Mouse (Mus musculus) effector memory CD4-positive, alpha-beta T cell, adult 7 months (primary cell): ENCODE results near the gene Dnajc28. TPM values are rescaled to one million over a fixed set of nuclear protein-coding genes. Genes with fewer than 3 reads are reported as not detected.

Source experiments
- polyA plus RNA-seq: library from polyadenylated mRNA; unstranded; fragments of 100-300 nt; shearing (Covaris generic); gene quantifications from one replicate; pipeline ENCODE4 v1.2.1, GENCODE M21; 2017

Gene Dnajc28
- 0.84 TPM for polyA plus RNA-seq

GRCm38 (mm10) chr16:91618511-91619501, at the start of gene Dnajc28:
Gene Dnajc28 (minus strand): TSS chr16:91619026.

DNA sequence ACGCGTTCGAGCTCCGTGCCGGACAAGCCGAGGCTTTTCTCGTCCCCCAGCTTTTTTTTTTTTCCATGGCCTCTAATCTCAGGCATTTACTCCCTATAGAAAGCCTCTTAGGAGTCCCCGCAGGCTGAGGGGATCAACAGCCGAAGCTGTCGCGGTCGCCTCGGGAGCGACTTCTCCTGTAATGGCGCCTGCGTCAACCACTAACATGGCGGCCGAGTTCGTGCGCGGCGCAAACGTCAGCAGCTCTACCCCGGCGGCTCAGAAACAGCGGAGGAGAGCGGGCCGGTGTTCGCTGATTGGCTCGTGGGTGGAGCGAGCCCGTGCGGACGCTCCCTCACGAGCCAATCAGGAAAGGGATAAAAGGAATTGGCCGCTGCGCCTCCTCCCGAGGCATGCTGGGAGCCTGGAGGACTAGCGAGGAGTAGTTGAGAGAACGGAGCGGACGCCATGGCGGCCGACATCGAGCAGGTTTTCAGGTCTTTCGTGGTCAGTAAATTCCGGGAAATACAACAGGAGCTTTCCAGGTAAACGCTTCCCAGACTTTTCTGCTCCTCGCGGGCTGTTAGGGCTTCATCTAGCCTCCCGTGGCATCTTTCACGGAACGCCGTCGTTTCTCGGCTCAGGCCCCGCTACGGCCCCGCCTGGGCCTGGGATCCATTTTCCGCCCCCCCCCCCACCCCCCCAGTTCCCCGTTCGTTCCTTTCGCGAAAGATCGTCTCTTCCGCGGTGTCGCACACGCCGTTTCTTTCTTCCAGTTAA, 28.8 kb upstream of the Dnajc28 start, which contains the start of gene Son:
Gene Son, plus strand, starts transcription at position 46 of the 759 bp plus-strand sequence.

DNA sequence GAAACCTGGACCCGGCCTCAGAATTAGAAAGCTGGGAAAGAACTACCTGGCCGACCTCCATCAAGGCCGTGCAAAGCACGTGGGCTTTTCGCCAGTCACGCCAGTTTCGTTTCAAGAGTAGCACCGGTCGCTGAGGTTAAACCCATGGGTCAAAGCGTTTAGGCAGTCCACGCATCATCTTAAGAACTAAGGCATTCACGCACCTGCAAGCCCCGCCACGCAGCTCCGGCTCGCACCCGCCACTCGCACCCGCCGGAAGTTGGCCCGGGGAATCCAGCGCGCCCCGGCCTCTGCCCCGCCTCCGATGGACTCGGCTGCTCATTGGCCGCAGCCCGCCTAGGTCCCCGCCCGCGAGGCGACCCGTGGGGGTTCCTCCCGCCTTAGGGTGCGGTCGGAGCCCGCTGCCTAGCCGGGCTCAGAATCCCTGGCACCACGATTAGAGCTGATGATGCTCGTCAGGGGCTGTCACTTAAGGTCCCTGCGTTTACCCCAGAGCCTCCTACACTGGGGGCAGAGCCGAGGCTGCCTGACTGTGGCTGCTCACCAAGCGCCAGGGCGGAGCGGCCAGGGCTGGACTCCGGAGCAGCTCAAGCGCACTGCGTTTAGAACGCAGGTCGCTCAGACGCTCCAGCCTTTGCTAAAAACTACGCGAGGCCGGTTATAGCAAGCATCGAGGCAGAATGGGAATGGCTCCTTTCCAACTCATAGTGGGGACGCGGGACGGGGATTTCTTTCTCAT, 28.0 kb upstream of the Dnajc28 start, which contains the start of gene Gart:
Gene Gart, minus strand, starts transcription at position 272 of the 739 bp plus-strand sequence.

DNA sequence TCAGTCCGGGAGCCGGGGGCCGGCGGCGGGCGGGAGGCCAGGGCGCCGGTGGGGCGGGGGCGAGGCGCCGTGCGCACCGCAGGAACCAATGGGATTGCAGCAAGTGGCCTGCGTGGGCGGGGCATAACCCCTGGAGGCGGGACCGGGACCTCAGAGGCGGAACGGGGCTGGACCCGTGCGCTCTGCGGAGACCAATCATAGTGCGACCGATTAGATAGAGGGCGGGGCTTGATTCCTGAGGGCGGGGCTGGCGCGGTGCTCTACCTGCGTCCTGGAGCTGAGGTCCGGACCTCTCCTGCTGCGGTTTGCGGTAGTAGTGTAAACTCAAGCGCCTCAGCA, 21.2 kb downstream of the Dnajc28 start, which contains the start of gene Tmem50b:
Gene Tmem50b, minus strand, starts transcription at position 129 of the 339 bp plus-strand sequence.

Other genes starting within 250 kb of the Dnajc28 start
- gene Ifnar2, start 246.2 kb downstream of the Dnajc28 start, polyA plus RNA-seq = 175 TPM
- not detected for gene Gm21970, start 227.3 kb downstream of the Dnajc28 start, polyA plus RNA-seq
- gene Il10rb, start 212.9 kb downstream of the Dnajc28 start, polyA plus RNA-seq = 93.1 TPM
- gene Ifnar1, start 133.8 kb downstream of the Dnajc28 start, polyA plus RNA-seq = 222 TPM
- 10.1 TPM for gene Ifngr2, start 72.0 kb downstream of the Dnajc28 start, polyA plus RNA-seq
- 34.0 TPM for gene Tmem50b, start 21.2 kb downstream of the Dnajc28 start, polyA plus RNA-seq
- 61.3 TPM for gene Gart, start 27.9 kb upstream of the Dnajc28 start, polyA plus RNA-seq
- gene Son, start 28.5 kb upstream of the Dnajc28 start, polyA plus RNA-seq = 114 TPM
- gene Donson, start 69.7 kb upstream of the Dnajc28 start, polyA plus RNA-seq = 148 TPM
- 31.9 TPM for gene Cryzl1, start 109.9 kb upstream of the Dnajc28 start, polyA plus RNA-seq
- gene Itsn1, start 110.3 kb upstream of the Dnajc28 start, polyA plus RNA-seq = 4.1 TPM